Mouse (Mus musculus) ES-E14 (cell line): Measurements from ENCODE around the gene Slc25a5.

Source experiments
- HCFC1 ChIP-seq: IDR thresholded peaks from 2 replicates; pipeline ENCODE4 v1.6.1; 2012; ENCODE audit warnings: low read length, inconsistent platforms, borderline replicate concordance; ENCODE audit not compliant: insufficient read depth
- MAFK ChIP-seq: IDR thresholded peaks from 2 replicates; pipeline ENCODE4 v1.6.1; 2014; ENCODE audit warnings: mild to moderate bottlenecking, low read depth, low read length, inconsistent platforms; ENCODE audit not compliant: insufficient read depth
- ZC3H11A ChIP-seq: IDR thresholded peaks from 2 replicates; pipeline ENCODE4 v1.6.1; 2012; ENCODE audit warnings: low read depth, mild to moderate bottlenecking, inconsistent platforms, low read length, borderline replicate concordance
- ZNF384 ChIP-seq: IDR thresholded peaks from 2 replicates; pipeline ENCODE4 v1.6.1; 2012; ENCODE audit warnings: low read depth, low read length, inconsistent platforms

- TF ChIP-seq HCFC1 (no peak), ZC3H11A (no peak), ZNF384 (no peak), MAFK (no peak)
These were observed 7.7 kb downstream of the Slc25a5 start for GRCm38 (mm10) chrX:36803189-36803588.
